Mouse (Mus musculus) layer of hippocampus, adult 11-12 months (tissue): Measurements from ENCODE around the gene Carhsp1.

ENCODE experiments used
- DNase-seq: peaks from one replicate; pipeline ENCODE4 v3.0.0; 2022; ENCODE audit warnings: low spot score

Gene Carhsp1

GRCm38 (mm10) chr16:8674165-8674564 is 2.2 kb upstream of the Carhsp1 start:
- peak; percentile 41 for DNase-seq

GRCm38 (mm10) chr16:8673343-8673742 is 1.4 kb upstream of the Carhsp1 start:
- DNase-seq: no peak

- DNase-seq: no peak
Measured at GRCm38 (mm10) chr16:8672811-8673210, 856 bp upstream of the Carhsp1 start.

GRCm38 (mm10) chr16:8672350-8672687 is 364 bp upstream of the Carhsp1 start:
- DNase-seq: no peak

GRCm38 (mm10) chr16:8670041-8671035 is 1.6 kb downstream of the Carhsp1 start:
- no peak for DNase-seq

GRCm38 (mm10) chr16:8669432-8669831 is 2.5 kb downstream of the Carhsp1 start:
- no peak for DNase-seq

GRCm38 (mm10) chr16:8668386-8668785 is 3.6 kb downstream of the Carhsp1 start:
- DNase-seq: no peak

- no peak for DNase-seq
Measured at GRCm38 (mm10) chr16:8667814-8668213, 4.1 kb downstream of the Carhsp1 start.

- no peak for DNase-seq
Measured at GRCm38 (mm10) chr16:8667261-8667660, 4.7 kb downstream of the Carhsp1 start.

- DNase-seq: no peak
Measured at GRCm38 (mm10) chr16:8666452-8666851, 5.5 kb downstream of the Carhsp1 start.

- DNase-seq: no peak
Measured at GRCm38 (mm10) chr16:8665367-8665766, 6.6 kb downstream of the Carhsp1 start.

GRCm38 (mm10) chr16:8663606-8664539 is 8.1 kb downstream of the Carhsp1 start:
- peak; percentile 55 for DNase-seq

GRCm38 (mm10) chr16:8663022-8663421 is 8.9 kb downstream of the Carhsp1 start:
- no peak for DNase-seq

GRCm38 (mm10) chr16:8658764-8659163 is 13.2 kb downstream of the Carhsp1 start:
- no peak for DNase-seq

GRCm38 (mm10) chr16:8658349-8658748 is 13.6 kb downstream of the Carhsp1 start:
- no peak for DNase-seq

- DNase-seq: no peak
Measured at GRCm38 (mm10) chr16:8656256-8656655, 15.7 kb downstream of the Carhsp1 start.

GRCm38 (mm10) chr16:8655599-8655998 is 16.4 kb downstream of the Carhsp1 start:
- no peak for DNase-seq

- DNase-seq: no peak
Measured at GRCm38 (mm10) chr16:8655108-8655507, 16.8 kb downstream of the Carhsp1 start.

GRCm38 (mm10) chr16:8650007-8650406 is 21.9 kb downstream of the Carhsp1 start:
- no peak for DNase-seq

- DNase-seq: peak; percentile 29
Measured at GRCm38 (mm10) chr16:8645546-8645945, 26.4 kb downstream of the Carhsp1 start.

- DNase-seq: peak; percentile 56
Measured at GRCm38 (mm10) chr16:8643855-8644254, 28.1 kb downstream of the Carhsp1 start.

GRCm38 (mm10) chr16:8639466-8640191 is 32.3 kb downstream of the Carhsp1 start:
- DNase-seq: no peak
